Mouse (Mus musculus) forebrain, embryonic 16.5 days (tissue): ENCODE measurements around the gene Dnmbp. TPM values are rescaled to one million over a fixed set of nuclear protein-coding genes. Genes with fewer than 3 reads are reported as not detected.

ENCODE experiments used
- ATAC-seq: fragments of 200-750 bp; cut with Nextera tagmentation; 2 replicates; pipeline ENCODE4 v1.8.0; 2017; ENCODE audit warnings: mild to moderate bottlenecking, moderate library complexity
- H3K27ac ChIP-seq: fragments of 300-500 bp; sonication (generic); 2 replicates; pipeline ENCODE4 v1.5.1; 2014; ENCODE audit warnings: low read length, control low read depth
- H3K27me3 ChIP-seq: fragments of 300-500 bp; sonication (generic); replicated peaks from 2 replicates; pipeline ENCODE4 v1.6.1; 2014; ENCODE audit warnings: low read length; ENCODE audit not compliant: control insufficient read depth, insufficient read depth
- H3K36me3 ChIP-seq: fragments of 300-500 bp; sonication (generic); 2 replicates; pipeline ENCODE4 v1.6.1; 2014; ENCODE audit not compliant: control insufficient read depth, insufficient read depth
- H3K4me1 ChIP-seq: fragments of 300-500 bp; sonication (generic); replicated peaks from 2 replicates; pipeline ENCODE4 v1.6.1; 2014; ENCODE audit warnings: low read length; ENCODE audit not compliant: control insufficient read depth, insufficient read depth
- H3K4me2 ChIP-seq: fragments of 300-500 bp; sonication (generic); 2 replicates; pipeline ENCODE4 v1.6.1; 2014; ENCODE audit warnings: mild to moderate bottlenecking, low read length, control low read depth
- H3K4me3 ChIP-seq: fragments of 300-500 bp; sonication (generic); replicated peaks from 2 replicates; pipeline ENCODE4 v1.5.1; 2014; ENCODE audit warnings: mild to moderate bottlenecking, low read length, control low read depth
- H3K9ac ChIP-seq: fragments of 300-500 bp; sonication (generic); replicated peaks from 2 replicates; pipeline ENCODE4 v1.6.1; 2014; ENCODE audit warnings: low read depth, low read length, control low read depth
- H3K9me3 ChIP-seq: fragments of 300-500 bp; sonication (generic); 2 replicates; pipeline ENCODE4 v1.6.1; 2016; ENCODE audit warnings: low read length; ENCODE audit not compliant: control insufficient read depth
- WGBS: fragments of 180-500 bp; shearing (Covaris S2); extraction: QIAGEN DNeasy Blood & Tissue Kit; methylation state at CpG from one replicate; pipeline ENCODE4 v1.1.7; 2014; 5-methylcytosine and 5-hydroxymethylcytosine counted together
- polyA plus RNA-seq: library from polyadenylated mRNA; unstranded; fragments of >200 nt; fragmentation: Nextera tagmentation; extraction: Ambion mirVana; gene quantifications from 2 replicates; pipeline ENCODE4 v1.2.1, GENCODE M21; 2015

The Dnmbp gene
- polyA plus RNA-seq, 1 experiment from 2014 or later = 7.3 TPM

DNA sequence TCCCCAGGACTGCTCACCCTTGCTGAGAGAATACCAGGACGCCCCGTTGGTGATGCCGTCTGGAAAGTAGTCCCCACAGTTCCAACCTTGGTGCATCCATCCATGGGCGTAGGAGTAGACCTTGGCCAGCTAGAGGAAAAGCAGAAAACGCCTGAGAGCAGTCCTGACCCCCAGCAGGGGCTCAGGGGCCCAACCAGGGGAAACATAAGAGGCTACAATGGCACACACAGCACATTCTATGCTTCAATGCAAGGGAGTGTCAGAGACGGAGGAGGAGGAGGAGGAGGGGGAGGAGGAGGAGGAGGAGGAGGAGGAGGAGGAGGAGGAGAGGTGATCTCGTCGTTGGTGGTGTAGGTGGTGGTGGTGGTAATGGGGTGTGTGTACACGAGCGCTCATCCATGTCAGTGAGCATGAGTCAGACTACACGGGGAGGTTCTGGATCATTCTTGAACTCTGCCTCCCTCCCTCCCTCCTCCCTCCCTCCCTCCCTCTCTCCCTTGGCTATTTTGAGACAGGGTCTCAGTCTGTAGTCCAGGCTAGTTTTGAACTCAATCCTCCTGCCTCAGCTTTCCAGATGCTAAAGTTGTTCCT, 28.5 kb upstream of the Dnmbp start:
- Histone ChIP-seq H3K4me1 (no peaks in the 10 kb centered on the region), H3K36me3 (no peaks in the 10 kb centered on the region), H3K4me3 (no peak overlapping the region), H3K27ac (no peak overlapping the region), H3K27me3 (no peaks in the 10 kb centered on the region), H3K9me3 (no peaks in the 10 kb centered on the region), H3K9ac (no peak overlapping the region), H3K4me2 (no peak overlapping the region)
- no peak for ATAC-seq
- WGBS = 43% methylated on average over 9 of the region's 11 CpGs

DNA sequence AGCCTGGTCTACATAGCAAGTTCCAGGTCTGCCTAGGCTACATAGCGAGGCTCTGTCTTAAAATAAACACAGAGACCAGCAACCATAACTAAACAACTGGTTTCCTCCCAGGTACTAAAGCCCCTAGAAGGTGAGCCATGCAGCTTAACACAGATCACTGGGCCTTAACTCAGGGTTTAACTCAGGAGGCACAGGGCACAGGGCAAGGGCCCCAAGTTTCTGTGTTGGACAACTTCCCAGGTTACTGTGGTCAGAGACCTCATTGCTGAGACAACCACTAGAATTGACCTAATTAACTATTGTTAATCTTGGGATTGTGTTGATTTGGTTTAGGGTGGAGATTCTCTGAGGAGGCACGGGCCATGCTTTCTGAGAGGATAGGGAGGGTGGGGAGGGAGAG, 26.5 kb upstream of the Dnmbp start:
- Histone ChIP-seq H3K4me3 (no peak overlapping the region), H3K9ac (no peak overlapping the region), H3K27ac (no peak overlapping the region), H3K36me3 (no peaks in the 10 kb centered on the region), H3K4me2 (no peak overlapping the region), H3K4me1 (no peaks in the 10 kb centered on the region), H3K27me3 (no peaks in the 10 kb centered on the region), H3K9me3 (no peaks in the 10 kb centered on the region)
- ATAC-seq = no peak
- 72% methylated on average over 2 of the region's 2 CpGs for WGBS

DNA sequence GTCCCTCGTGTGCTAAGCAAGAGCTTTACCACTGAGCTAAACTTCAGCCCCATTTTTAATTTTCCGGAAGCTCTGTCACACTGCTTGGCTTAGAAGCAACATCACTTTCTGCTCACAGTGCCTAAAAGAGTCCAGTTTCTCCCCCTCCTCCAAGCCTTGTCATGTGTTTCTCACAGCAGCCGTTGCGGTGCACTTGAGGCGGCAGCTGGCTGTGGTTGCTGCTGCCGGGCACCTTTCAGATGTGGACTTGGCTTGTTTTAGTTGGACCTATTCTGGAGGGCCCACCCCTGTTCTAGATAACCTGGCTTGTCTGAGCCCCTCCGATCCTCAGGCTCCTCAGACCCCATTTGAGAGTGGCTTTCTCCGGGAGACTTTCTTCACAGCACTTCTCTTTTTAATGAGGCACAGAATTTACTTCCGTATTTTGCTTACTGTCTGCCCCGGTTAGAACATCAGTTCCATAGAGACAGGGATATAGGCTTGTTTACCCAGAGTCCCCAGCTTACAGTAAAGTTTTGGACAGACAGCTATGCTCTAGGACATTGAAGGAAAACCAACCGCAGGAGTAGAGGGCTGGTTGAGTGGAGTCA, 25.6 kb upstream of the Dnmbp start:
- H3K4me1 ChIP-seq = no peaks in the 10 kb centered on the region
- no peak overlapping the region for H3K27ac ChIP-seq
- H3K27me3 ChIP-seq = no peaks in the 10 kb centered on the region
- no peaks in the 10 kb centered on the region for H3K9me3 ChIP-seq
- H3K4me2 ChIP-seq = no peak overlapping the region
- no peak overlapping the region for H3K9ac ChIP-seq
- 87% methylated on average over 11 of the region's 11 CpGs for WGBS
- H3K36me3 ChIP-seq = no peaks in the 10 kb centered on the region
- H3K4me3 ChIP-seq = no peak overlapping the region
- no peak for ATAC-seq

DNA sequence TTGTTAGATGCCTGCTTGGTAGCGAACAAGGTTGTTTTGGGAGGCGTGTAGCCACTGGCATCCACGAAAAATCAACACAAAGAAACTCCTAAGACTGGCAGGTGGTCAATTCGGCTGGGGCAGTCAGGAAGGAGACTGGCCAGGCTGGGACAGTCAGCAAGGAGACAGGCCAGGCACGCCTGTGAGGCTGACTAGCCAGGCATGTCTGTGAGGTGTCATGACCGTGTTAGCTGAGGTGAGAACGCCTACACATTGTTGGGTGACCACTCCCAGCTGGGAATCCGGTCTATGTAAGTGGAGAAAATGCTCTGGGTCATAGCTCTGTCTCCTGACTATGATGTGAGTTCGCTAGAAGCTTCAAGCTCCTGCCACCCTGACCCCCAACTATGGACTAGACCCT, 22.8 kb upstream of the Dnmbp start:
- Histone ChIP-seq H3K4me3 (no peak overlapping the region), H3K9ac (no peak overlapping the region), H3K4me2 (no peak overlapping the region), H3K27ac (no peak overlapping the region), H3K27me3 (no peaks in the 10 kb centered on the region), H3K9me3 (no peaks in the 10 kb centered on the region), H3K36me3 (no peaks in the 10 kb centered on the region), H3K4me1 (no peaks in the 10 kb centered on the region)
- 73% methylated on average over 9 of the region's 9 CpGs for WGBS
- ATAC-seq = no peak

DNA sequence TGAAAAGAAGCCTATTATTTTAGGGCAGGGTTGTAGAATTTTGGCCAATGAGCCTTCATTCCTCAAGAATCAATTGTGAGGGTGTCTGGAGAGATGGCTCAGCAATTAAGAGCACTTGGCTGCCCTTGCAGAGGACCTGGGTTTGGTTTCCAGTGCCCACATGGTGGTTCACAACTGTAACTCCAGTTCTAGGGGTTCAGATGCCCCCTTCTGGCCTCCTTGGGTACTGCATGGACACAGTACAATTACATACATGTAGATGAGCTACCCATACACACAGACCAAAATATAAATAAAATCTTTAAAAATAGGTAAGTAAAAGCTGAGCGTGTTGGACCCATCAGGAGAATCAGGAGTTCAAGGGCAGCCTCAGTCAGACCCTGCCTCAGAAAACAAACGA, 21.2 kb upstream of the Dnmbp start:
- Histone ChIP-seq H3K9ac (no peak overlapping the region), H3K27ac (no peak overlapping the region), H3K4me1 (no peaks in the 10 kb centered on the region), H3K9me3 (no peaks in the 10 kb centered on the region), H3K27me3 (no peaks in the 10 kb centered on the region), H3K4me3 (no peak overlapping the region), H3K36me3 (no peaks in the 10 kb centered on the region), H3K4me2 (no peak overlapping the region)
- ATAC-seq = no peak
- 82% methylated on average over 2 of the region's 2 CpGs for WGBS

DNA sequence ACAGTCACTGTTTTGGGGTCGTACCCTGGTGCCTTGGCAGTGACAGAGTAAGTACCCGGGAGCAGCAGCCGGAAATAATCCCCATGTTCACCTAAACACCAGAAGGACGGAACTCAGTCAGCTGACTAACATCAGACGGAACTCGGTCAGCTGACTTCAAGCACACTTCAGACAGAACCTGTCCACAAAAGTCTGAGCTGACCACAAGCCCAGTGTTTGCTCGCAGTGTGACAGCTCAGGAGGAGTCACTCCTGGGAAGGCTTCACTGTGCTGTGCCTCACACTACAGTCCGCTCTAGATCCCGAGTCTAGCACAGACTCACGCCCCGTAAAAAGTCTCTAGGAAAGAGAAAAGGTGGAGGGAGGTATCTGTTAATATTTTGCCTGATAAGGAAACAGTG, 20.0 kb upstream of the Dnmbp start:
- no peak for ATAC-seq

DNA sequence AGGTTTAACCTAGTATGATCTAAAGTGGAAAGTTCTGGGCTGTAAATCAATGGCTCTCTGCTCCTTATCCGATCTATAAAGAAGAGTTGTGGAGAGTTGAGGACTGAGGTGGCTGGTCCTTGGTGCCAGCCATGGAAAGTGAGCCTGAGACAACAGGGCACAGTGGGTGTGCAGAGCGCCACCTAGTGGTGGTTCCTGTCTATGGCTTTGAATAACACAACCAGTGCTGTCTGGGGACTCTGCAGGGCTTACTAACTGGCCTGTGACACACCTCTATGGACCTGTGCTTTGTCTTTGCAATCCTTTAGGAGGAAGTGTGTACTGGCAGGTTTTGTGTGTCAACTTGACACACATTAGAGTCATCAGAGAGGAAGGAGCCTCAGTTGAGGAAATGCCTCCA, 19.2 kb upstream of the Dnmbp start:
- Histone ChIP-seq H3K27ac (no peak overlapping the region), H3K27me3 (no peaks in the 10 kb centered on the region), H3K4me2 (no peak overlapping the region), H3K4me1 (no peaks in the 10 kb centered on the region), H3K9ac (no peak overlapping the region), H3K36me3 (no peaks in the 10 kb centered on the region), H3K4me3 (no peak overlapping the region), H3K9me3 (no peaks in the 10 kb centered on the region)
- no peak for ATAC-seq
- 21% methylated on average over 2 of the region's 2 CpGs for WGBS

More for the DNA sequence above, 20.0 kb upstream of the Dnmbp start:
- no peak overlapping the region for H3K4me2 ChIP-seq
- H3K27me3 ChIP-seq = no peaks in the 10 kb centered on the region
- no peak overlapping the region for H3K27ac ChIP-seq
- 90% methylated on average over 11 of the region's 11 CpGs for WGBS
- H3K9ac ChIP-seq = no peak overlapping the region
- no peaks in the 10 kb centered on the region for H3K4me1 ChIP-seq
- H3K4me3 ChIP-seq = no peak overlapping the region
- H3K9me3 ChIP-seq = no peaks in the 10 kb centered on the region
- H3K36me3 ChIP-seq = no peaks in the 10 kb centered on the region

DNA sequence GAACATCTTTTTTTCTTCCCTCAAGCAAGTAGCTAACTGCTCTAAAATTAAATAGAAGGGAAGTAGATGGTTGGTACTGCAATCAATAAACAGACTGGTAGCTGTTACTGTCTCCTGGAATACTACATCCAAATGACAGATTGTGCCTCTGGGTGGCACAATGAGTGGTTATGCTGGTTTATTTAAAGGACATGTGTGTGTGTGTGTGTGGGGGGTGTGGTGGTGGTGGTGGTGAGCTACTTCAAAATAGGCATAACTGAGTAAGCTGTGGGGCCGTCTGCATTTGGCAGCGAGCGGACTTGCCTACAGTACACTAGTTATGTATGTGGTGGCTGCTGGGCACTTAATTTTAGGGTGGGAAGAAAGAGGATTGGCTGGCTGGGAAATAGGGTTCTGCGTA, 17.9 kb upstream of the Dnmbp start:
- H3K4me2 ChIP-seq = no peak overlapping the region
- 82% methylated on average over 4 of the region's 4 CpGs for WGBS
- no peak for ATAC-seq

DNA sequence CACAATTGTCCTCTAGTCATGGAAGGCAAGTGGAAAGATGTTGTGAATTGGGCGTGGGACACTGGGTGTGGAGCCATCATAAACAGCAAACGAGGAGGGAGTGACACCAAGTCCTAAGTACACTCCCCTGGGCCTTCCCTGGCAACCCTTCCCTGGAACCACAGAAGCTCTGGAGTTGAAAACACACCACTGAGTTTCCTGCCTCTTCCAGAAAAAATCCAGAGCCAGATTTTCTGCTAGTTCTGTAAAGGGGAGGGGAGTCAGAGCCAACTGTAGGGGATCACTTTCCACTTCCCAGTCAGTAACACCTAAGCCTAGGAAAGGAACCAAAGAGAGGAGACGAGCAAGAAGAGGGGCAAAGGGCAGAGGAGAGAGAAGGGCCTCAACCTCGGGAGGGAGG, 17.4 kb upstream of the Dnmbp start:
- H3K9ac ChIP-seq = no peak overlapping the region
- 26% methylated on average over 4 of the region's 4 CpGs for WGBS
- no peaks in the 10 kb centered on the region for H3K36me3 ChIP-seq
- no peaks in the 10 kb centered on the region for H3K4me1 ChIP-seq
- H3K27ac ChIP-seq = no peak overlapping the region
- no peak for ATAC-seq
- no peaks in the 10 kb centered on the region for H3K27me3 ChIP-seq
- H3K9me3 ChIP-seq = no peaks in the 10 kb centered on the region
- H3K4me2 ChIP-seq = no peak overlapping the region
- no peak overlapping the region for H3K4me3 ChIP-seq

More for the DNA sequence above, 17.9 kb upstream of the Dnmbp start:
- Histone ChIP-seq H3K9ac (no peak overlapping the region), H3K4me3 (no peak overlapping the region), H3K9me3 (no peaks in the 10 kb centered on the region), H3K27ac (no peak overlapping the region), H3K4me1 (no peaks in the 10 kb centered on the region), H3K27me3 (no peaks in the 10 kb centered on the region), H3K36me3 (no peaks in the 10 kb centered on the region)

DNA sequence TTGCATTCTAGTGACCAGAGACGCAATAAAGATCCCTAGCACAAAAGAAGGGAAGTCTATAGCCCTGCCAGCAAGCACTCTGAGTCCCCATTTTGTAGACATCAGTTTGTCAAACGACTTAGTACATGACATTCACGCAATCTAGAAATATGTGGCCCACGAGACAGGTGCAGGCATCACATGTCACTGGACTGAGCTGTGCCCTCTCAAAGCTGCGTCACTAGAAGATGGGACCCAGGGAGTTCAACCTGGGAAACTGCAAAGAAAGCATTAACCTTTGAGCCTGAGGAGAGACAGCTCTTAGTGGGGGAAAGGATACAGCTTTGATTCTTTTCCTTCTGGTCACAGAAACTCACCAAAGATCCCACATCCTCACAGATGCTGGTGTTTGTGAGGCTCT, 15.3 kb upstream of the Dnmbp start:
- no peaks in the 10 kb centered on the region for H3K27me3 ChIP-seq
- no peak overlapping the region for H3K4me3 ChIP-seq
- 78% methylated on average over 5 of the region's 5 CpGs for WGBS
- no peak overlapping the region for H3K27ac ChIP-seq
- no peaks in the 10 kb centered on the region for H3K36me3 ChIP-seq
- no peak overlapping the region for H3K9ac ChIP-seq
- no peaks in the 10 kb centered on the region for H3K9me3 ChIP-seq
- no peaks in the 10 kb centered on the region for H3K4me1 ChIP-seq
- no peak overlapping the region for H3K4me2 ChIP-seq
- no peak for ATAC-seq
